Mouse (Mus musculus) CD4-positive, CD25-positive, alpha-beta regulatory T cell, adult 2 months (primary cell): ENCODE results near the gene Camkmt.

ENCODE experiments used
- DNase-seq: peaks from one replicate; pipeline ENCODE4 v3.0.0-alpha.2; 2012; ENCODE audit warnings: low read depth, low spot score

Camkmt gene

DNA sequence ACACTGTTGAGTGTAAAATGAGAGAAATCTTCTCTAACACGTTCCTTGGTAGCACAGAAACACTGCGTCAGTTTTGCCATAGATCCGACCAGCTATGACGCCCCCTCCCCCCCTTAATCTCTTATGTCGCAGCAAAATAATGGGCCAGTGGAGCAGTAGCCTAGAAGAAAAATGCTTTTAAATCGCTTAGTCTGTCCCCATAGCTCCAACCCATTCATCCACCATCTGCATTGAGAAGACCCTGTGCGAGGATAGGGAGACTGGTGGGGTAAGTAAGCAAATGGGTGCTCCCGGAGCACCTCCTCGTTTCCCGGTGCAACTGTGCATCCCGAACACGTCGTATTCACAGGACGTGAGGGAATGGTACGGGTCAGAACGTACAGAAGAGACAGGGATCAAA is 731 bp upstream of the Camkmt start:
- DNase-seq, result peak; percentile 27

DNA sequence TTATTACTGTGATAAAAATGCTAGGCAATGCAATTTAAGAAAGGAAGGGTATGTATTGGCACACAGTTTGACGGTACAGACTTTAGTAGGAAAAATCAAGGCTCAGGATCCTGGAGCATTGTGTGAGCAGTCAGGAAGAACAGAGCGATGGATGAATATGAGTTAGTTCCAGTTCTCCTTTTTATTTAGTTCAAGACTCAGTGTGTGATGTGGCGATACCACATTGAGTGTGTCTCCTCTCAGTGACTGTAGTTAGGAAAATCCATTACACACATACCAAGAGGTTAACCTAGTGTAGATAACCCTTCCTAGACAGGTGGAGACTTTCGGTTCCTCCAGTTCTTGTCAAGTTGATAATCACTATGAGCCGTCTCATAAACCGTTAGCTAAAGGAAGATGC is 1.4 kb downstream of the Camkmt start:
- no peak for DNase-seq

DNA sequence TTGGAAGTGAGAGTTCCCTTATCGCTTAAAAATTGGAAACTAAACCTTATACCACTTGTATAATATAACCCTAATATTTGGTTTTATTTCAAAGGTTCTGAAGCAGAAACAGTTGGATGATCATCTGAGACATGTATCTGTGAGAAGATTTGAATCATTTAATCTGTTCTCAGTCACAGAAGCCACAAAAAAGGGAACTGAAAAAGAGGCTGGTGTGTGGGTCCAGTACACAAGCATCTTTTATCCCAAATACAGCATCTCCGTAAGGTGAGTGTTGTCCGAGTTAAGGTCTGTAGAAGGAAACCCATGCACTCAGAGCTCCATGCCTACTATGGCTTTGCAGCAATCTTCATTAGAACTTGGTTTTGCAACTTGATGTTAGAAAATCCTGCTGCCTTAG is 6.0 kb downstream of the Camkmt start:
- DNase-seq, result no peak

DNA sequence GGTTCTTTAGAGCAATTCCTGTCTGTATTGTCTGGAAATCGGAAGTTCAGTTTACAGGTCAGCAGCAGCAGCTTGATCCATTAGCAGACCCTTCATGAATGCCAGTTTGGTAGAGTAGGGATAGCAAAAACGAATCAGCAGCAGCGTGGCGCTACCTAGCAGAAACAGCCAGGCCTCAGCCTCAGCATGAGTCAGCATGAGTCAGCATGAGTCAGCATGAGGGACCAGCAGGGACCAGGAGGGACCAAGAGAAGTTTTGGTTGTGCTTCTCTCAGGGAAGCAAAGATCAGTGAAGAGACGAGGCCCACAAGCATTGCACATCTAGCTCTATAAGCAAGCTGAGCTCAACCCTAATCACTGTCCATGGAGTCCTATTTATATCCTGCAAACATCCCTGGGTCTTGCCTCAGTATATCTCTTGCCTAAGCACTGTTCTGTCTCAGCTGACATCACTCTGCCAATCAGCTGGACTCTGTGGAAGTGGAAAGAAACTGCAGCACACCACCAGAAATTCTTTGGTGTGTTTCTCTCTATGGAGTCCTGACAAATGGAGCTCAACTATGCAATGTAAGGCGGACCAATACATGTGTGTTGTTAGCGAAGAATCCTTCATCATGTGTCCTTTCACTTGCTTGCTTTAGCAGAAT is 8.4 kb downstream of the Camkmt start:
- no peak for DNase-seq

DNA sequence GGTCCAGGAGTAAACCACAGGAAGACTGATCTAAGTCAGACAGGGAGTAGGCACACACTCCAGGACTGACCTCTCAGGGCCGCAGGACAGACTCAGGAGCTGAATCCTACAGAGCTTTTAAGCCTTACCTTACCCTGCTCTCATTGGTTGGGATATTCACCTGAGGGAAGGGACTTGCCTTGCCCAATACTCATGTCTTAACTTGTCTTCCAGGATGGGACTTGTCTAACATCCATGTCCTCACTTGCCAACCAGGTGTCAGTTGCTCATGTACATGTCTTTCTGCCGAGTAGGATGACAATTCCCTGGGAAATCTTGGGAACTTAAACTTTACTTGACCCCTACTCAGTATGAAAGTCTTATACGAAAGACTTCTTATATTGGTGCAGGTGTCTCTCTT is 9.9 kb downstream of the Camkmt start:
- DNase-seq, result no peak

- no peak for DNase-seq
Measured at GRCm38 (mm10) chr17:85101751-85102150, 11.4 kb downstream of the Camkmt start.

- peak; percentile 49 for DNase-seq
Measured at GRCm38 (mm10) chr17:85103310-85103709, 13.0 kb downstream of the Camkmt start.

- DNase-seq, result no peak
Measured at GRCm38 (mm10) chr17:85110640-85111039, 20.3 kb downstream of the Camkmt start.

- DNase-seq, result no peak
Measured at GRCm38 (mm10) chr17:85113441-85113840, 23.1 kb downstream of the Camkmt start.

DNA sequence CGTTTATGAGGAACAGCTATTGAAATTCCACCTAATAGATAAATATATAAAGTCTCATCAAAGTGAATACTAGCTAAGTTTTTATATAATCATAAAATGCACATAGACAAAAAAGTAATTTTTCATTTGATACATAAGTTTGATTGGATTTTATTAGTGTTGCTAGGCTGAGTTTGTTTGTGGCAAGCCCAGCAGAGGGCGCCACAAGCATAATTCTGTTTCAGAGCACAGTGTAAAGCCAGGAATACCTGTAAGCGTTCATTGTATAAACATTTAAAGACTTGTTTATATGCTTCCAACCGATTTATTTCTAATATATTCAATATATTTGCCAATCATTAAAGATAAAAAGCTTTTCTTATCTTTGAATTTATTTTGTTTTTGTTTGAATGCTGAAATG is 26.3 kb downstream of the Camkmt start:
- peak; percentile 78 for DNase-seq

DNA sequence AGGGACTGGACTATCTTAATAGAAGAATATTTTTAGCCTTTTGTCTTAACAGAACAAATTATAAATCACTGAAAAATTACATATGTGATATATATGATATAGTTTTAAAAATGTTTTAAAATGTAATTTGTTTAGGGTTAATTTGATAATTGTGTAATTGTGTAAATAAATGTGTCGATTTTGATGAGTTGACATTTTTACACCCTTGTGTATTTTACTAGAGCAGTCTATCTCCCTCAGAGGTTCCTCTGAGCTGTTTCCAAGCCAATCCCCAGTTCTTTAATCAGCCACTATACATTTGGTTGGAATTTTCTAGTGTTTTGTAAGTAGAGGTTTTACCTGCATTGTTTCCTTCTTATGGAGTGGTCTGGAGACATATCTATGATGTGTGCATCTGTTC is 48.0 kb downstream of the Camkmt start:
- DNase-seq, result no peak

GRCm38 (mm10) chr17:85141621-85142020 is 51.3 kb downstream of the Camkmt start:
- DNase-seq, result no peak

DNA sequence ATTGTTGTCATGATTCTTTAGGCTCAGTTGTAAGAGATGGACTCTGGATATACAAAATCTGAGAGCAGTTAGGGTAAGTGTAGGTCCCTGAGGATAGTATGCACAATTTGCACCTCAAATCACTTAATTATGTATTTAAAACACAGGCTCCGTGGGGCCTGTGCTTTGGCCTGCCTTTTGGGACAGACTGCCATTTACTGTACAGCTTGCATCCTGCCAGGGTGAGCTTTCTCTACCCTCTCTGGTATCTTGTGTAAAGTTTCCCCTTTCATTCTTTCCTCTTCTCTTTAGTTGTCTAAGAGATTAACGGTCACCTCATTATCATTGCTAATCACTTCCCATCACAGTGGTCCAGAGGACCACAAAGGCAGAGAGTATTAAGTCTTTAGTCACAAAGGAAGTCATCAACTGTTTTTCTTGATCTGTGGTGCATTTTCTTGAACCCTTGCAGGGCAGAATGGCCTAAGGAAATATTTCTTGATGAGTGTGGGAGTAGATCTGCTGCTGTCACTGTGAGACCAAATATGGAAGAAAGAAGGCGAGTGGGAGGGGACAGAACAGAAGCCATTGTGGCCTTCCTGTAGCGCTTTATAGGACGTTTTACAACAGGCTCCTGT is 52.3 kb downstream of the Camkmt start:
- no peak for DNase-seq

- no peak for DNase-seq
Measured at GRCm38 (mm10) chr17:85144141-85144540, 53.8 kb downstream of the Camkmt start.

DNA sequence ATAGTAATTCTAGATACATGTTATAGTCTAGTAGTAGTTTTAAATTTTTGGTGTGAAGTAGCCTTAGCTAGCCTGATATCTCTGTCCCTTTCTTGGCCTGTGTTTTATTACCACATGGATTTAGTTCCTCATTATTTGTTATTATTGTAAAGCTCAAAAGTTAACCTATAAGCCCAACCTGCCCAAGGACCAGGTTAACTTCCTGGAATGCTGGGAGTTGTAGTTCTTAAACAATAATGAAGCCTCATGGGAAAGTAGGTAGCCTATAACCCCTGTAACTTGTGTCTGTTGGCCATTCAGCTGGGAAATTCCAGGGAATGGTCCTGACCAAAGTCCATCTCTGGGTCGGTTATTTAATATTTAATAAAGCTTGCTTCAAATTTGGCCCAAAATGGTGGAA is 58.0 kb downstream of the Camkmt start:
- DNase-seq, result no peak

- DNase-seq, result no peak
Measured at GRCm38 (mm10) chr17:85149211-85149738, 58.9 kb downstream of the Camkmt start.

DNA sequence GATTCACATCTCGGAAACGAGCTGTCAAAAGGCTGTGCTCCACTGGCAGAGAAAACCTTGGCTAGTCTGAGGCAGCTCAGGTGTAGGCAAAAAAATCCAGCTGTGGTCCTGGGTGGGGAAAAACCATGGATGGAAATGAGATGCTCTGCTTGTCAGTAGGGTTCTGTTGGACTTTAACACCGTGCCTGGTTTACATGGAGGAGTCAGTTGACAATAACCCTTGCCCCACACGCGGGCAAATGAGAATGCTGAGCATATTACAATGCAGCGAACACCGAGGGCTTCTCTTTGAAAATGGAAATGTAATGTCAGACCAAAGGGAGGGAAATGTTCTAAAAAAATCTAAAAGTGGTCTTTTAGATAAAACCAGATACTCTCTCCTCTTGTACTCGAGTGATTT is 60.9 kb downstream of the Camkmt start:
- DNase-seq, result no peak

GRCm38 (mm10) chr17:85158202-85158601 is 67.8 kb downstream of the Camkmt start:
- DNase-seq, result no peak

DNA sequence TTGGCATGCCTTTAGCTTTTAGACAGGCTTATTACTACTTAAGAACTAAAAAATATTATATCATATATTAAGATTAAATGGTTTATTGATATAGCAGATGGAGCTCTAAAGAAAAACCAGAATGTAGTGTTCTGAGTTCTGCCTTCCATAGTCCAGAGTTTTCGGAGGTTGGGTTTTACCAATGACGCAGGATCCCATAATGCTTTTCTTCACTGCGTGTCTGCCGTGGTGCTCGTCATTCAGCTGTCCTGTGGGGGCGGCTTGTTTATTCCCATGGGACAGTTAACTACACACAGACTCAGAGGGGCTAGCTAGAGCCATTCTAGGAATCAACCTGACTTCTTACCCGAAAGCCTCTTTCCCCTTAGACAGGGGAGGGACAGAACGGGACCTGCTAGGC is 69.2 kb downstream of the Camkmt start:
- no peak for DNase-seq

GRCm38 (mm10) chr17:85160786-85161185 is 70.4 kb downstream of the Camkmt start:
- DNase-seq, result no peak

DNA sequence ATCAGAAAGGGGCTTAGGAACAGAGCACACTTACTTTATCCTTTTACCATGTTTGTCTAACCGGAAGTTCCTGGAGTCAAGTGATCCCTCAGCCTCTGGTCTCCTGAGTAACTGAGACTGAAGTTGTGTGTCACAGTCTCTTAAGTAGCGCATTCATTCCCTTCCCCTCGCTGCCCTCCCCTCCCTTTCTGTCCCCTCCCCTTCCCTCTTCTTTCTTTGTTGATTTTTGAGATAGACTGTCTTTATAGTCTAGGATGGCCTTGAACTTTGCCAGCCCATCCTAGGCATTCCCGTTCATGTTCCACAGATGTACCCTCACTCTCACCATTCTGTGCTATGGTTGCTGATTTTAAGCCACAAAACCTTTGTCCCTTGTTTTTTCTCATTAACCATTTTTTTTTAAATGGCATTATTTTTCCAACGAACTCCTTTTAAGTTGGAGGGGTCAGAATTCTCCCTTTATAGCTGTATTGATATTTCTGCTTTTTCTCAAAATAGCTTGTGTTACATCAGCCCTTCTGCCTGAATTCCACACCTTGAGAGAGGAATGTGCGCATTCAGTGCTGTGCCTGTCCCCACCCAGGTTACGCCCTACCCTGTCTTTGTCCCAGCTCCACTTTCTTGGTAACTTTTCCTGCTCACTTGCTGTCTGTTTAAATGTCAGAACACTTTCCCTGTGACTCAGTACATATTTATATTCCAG is 72.4 kb downstream of the Camkmt start:
- DNase-seq, result no peak

GRCm38 (mm10) chr17:85163272-85163610 is 72.9 kb downstream of the Camkmt start:
- DNase-seq, result no peak

DNA sequence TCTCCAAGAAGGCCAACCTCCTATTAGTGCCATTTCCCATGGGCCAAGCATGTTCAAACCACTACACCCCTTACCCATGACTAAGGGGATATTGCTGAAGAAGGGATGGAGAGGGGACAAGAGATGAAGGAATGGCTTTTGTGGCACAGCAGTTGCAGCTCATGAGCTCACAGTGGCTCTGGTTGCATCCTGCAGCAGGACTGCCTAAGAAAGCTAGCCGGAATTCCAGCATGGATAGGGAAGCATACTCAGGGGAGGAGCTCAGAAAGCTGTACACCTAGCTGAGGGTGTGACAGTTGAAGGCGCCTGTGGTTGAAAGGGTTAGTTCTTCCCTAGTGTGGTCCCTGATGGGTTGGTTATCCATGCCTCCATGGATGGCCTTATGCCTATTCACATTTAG is 78.4 kb downstream of the Camkmt start:
- DNase-seq, result no peak
